ENCODE assay signal across 9 mouse cellular contexts in genomic region chr7:25282731-25283211, GRCm38 (mm10). TPM values are rescaled to one million over a fixed set of nuclear protein-coding genes. Genes with fewer than 3 reads are reported as not detected.
A peak's percentile ranks its signal among the peaks of the same experiment; 100 is the strongest.
DNase-seq lines count a peak whose midpoint lies in the region; ATAC-seq and TF ChIP-seq lines count a peak whose summit lies in the region.
"Had no signal": no experiment of that assay in that cellular context is flagged by ENCODE, and none has a peak within 500 bp of the region (broad histone marks: within the 10 kb centered on the region; RNA-seq: fewer than 3 reads in every experiment).

No protein-coding gene starts in this region.

- TF ChIP-seq POLR2A in bone marrow, adult 2 months (IDR thresholded peaks at IDR 0.05; ENCODE audit: borderline replicate concordance, control insufficient read depth, low read depth, low read length), result no peak

- H3K9ac ChIP-seq in forebrain, embryonic 16.5 days (replicated peaks; ENCODE audit: low read depth, low read length), result peak overlapping the region; percentile 85
- H3K9ac ChIP-seq in intestine, postnatal 0 days (ENCODE audit: low read depth, low read length), result peak overlapping the region; percentile 62
- peak overlapping the region; percentile 85 for H3K9ac ChIP-seq in lung, embryonic 15.5 days

- H3K27ac ChIP-seq in left cerebral cortex, adult 2 months, result peak overlapping the region; percentile 81
- H3K27ac ChIP-seq in bone marrow, adult 2 months (ENCODE audit: control insufficient read depth, insufficient read depth, low read depth, low read length, poor library complexity), result peak overlapping the region; percentile 73
- peak overlapping the region; percentile 97 for H3K27ac ChIP-seq in forebrain, embryonic 16.5 days (ENCODE audit: low read length)
- H3K27ac ChIP-seq in intestine, postnatal 0 days (ENCODE audit: low read depth, low read length), result peak overlapping the region; percentile 93
- peak overlapping the region; percentile 100 for H3K27ac ChIP-seq in lung, embryonic 15.5 days

- H3K36me3 ChIP-seq in forebrain, embryonic 16.5 days (ENCODE audit: control insufficient read depth, insufficient read depth), result peaks cover 25% of the 10 kb centered on the region
- peaks cover 32% of the 10 kb centered on the region for H3K36me3 ChIP-seq in intestine, postnatal 0 days (ENCODE audit: control insufficient read depth, insufficient read depth)
- H3K36me3 ChIP-seq in lung, embryonic 15.5 days, result peaks cover 32% of the 10 kb centered on the region
- H3K36me3 ChIP-seq in splenic B cell, adult 2 months (ENCODE audit: control insufficient read depth, insufficient read depth, low read length, poor library complexity, severe bottlenecking), result peaks cover 5% of the 10 kb centered on the region; the same call in 1 of the 2 replicates

- TF ChIP-seq CTCF in left cerebral cortex, adult 2 months (IDR thresholded peaks at IDR 0.05), result no peak; the same call in 1 of the 2 replicates
- no peak for TF ChIP-seq CTCF in bone marrow, adult 2 months (IDR thresholded peaks at IDR 0.05; ENCODE audit: control insufficient read depth, insufficient read depth, low read length)
- TF ChIP-seq CTCF in intestine, postnatal 0 days (IDR thresholded peaks at IDR 0.05; ENCODE audit: low read depth), result peak; percentile 16; the same call in 1 of the 2 replicates

- H3K27me3 ChIP-seq in forebrain, embryonic 16.5 days (replicated peaks; ENCODE audit: control insufficient read depth, insufficient read depth, low read length), result no peaks in the 10 kb centered on the region
- no peaks in the 10 kb centered on the region for H3K27me3 ChIP-seq in intestine, postnatal 0 days (replicated peaks; ENCODE audit: control insufficient read depth, insufficient read depth, low read length)
- H3K27me3 ChIP-seq in lung, embryonic 15.5 days, result no peaks in the 10 kb centered on the region
- H3K27me3 ChIP-seq in splenic B cell, adult 2 months (ENCODE audit: control insufficient read depth, insufficient read depth, low read length, poor library complexity, severe bottlenecking), result no peaks in the 10 kb centered on the region

- peak; percentile 30 to 34 for DNase-seq in left cerebral cortex, adult 2 months (ENCODE audit: extremely low spot score in 1 of 2, low spot score in 2 of 2)
- DNase-seq in left cerebral cortex, adult 8-10 months (ENCODE audit: low spot score in 2 of 2), result no peak
- DNase-seq in splenic B cell, adult 2 months (ENCODE audit: low read depth, low spot score), result peak; percentile 62
- DNase-seq in layer of hippocampus, adult 8-10 months (ENCODE audit: low spot score in 2 of 2), result no peak

- ATAC-seq in forebrain, embryonic 16.5 days, result no peak
- ATAC-seq in intestine, postnatal 0 days, result no peak
- peak; percentile 4; the same call in 1 of the 2 replicates for ATAC-seq in lung, embryonic 15.5 days (ENCODE audit: borderline replicate concordance, extremely low read depth, low FRiP score, low TSS enrichment)

- H3K4me3 ChIP-seq in left cerebral cortex, adult 2 months, result peak overlapping the region; percentile 81
- peak overlapping the region; percentile 76 for H3K4me3 ChIP-seq in bone marrow, adult 2 months (replicated peaks; ENCODE audit: control insufficient read depth, low read depth, low read length)
- H3K4me3 ChIP-seq in forebrain, embryonic 16.5 days (replicated peaks; ENCODE audit: low read length), result peak overlapping the region; percentile 67
- H3K4me3 ChIP-seq in intestine, postnatal 0 days (ENCODE audit: low read depth, low read length), result peak overlapping the region; percentile 60
- H3K4me3 ChIP-seq in lung, embryonic 15.5 days, result peak overlapping the region; percentile 84

- 1% methylated on average over 34 of the region's 36 CpGs for WGBS in bone marrow, adult 2 months
- WGBS in forebrain, embryonic 16.5 days, result 0% methylated on average over 28 of the region's 36 CpGs
- under 1% methylated on average over 34 of the region's 36 CpGs for WGBS in intestine, postnatal 0 days
- under 1% methylated on average over 33 of the region's 36 CpGs for WGBS in lung, embryonic 15.5 days

- peak overlapping the region; percentile 93 for H3K4me2 ChIP-seq in forebrain, embryonic 16.5 days (ENCODE audit: low read length)
- H3K4me2 ChIP-seq in intestine, postnatal 0 days (replicated peaks; ENCODE audit: low read depth), result peak overlapping the region; percentile 96
- H3K4me2 ChIP-seq in lung, embryonic 15.5 days, result peak overlapping the region; percentile 89

- no peaks in the 10 kb centered on the region for H3K9me3 ChIP-seq in forebrain, embryonic 16.5 days (ENCODE audit: control insufficient read depth, low read length)
- H3K9me3 ChIP-seq in intestine, postnatal 0 days (ENCODE audit: control insufficient read depth), result no peaks in the 10 kb centered on the region
- no peaks in the 10 kb centered on the region for H3K9me3 ChIP-seq in lung, embryonic 15.5 days

- peaks cover 13% of the 10 kb centered on the region for H3K4me1 ChIP-seq in bone marrow, adult 2 months (ENCODE audit: control insufficient read depth, insufficient read depth, low read length)
- peaks cover 50% of the 10 kb centered on the region for H3K4me1 ChIP-seq in forebrain, embryonic 16.5 days (replicated peaks; ENCODE audit: control insufficient read depth, insufficient read depth, low read length)
- peaks cover 25% of the 10 kb centered on the region for H3K4me1 ChIP-seq in intestine, postnatal 0 days (replicated peaks; ENCODE audit: control insufficient read depth, insufficient read depth, low read length)
- peaks cover 50% of the 10 kb centered on the region for H3K4me1 ChIP-seq in lung, embryonic 15.5 days

- intact Hi-C loops in left cerebral cortex, adult 2 months (cut with DNase I), result loop anchor here (1.0 kb wide), 2 partner anchors 15 to 34 kb away; partner anchors contain the start of gene Pafah1b3

RNA-seq across cellular contexts. Expression of gene Pafah1b3, which starts 15.0 kb away (rescaled TPM):
- total RNA-seq in left cerebral cortex, adult 2 months (2021), result 10 to 100 TPM; 27.9 to 34.2 TPM
- total RNA-seq in left cerebral cortex, adult 8-10 months (2022), result 10 to 100 TPM; 29.5 to 38.7 (median 32.2) TPM
- 31.5 and 46.4 TPM in 2 replicates for polyA plus RNA-seq in bone marrow, adult 2 months (2011; ENCODE audit: insufficient read depth, insufficient read length, low replicate concordance, missing spikeins)
- 499 and 556 TPM in 2 replicates for polyA plus RNA-seq in forebrain, embryonic 16.5 days (2015; fragmentation: Nextera tagmentation; extraction: Ambion mirVana)
- 87.6 and 91.9 TPM in 2 replicates for polyA plus RNA-seq in intestine, postnatal 0 days (2015; fragmentation: Nextera tagmentation; extraction: Ambion mirVana)
- 174 and 183 TPM in 2 replicates for polyA plus RNA-seq in lung, embryonic 15.5 days (2015; fragmentation: Nextera tagmentation; extraction: Ambion mirVana)
- total RNA-seq in layer of hippocampus, adult 8-10 months (2022), result 10 to 100 TPM; 25.2 to 28.9 (median 27.9) TPM

RNA-seq across cellular contexts. Expression of gene Cic, which starts 15.3 kb away (rescaled TPM):
- total RNA-seq in left cerebral cortex, adult 2 months (2021), result 100 to 1,000 TPM; 215 to 228 TPM
- total RNA-seq in left cerebral cortex, adult 8-10 months (2022), result 100 to 1,000 TPM; 196 to 238 (median 227) TPM
- 174 and 292 TPM in 2 replicates for polyA plus RNA-seq in bone marrow, adult 2 months (2011; ENCODE audit: insufficient read depth, insufficient read length, low replicate concordance, missing spikeins)
- 42.2 and 48.0 TPM in 2 replicates for polyA plus RNA-seq in forebrain, embryonic 16.5 days (2015; fragmentation: Nextera tagmentation; extraction: Ambion mirVana)
- 17.2 and 21.7 TPM in 2 replicates for polyA plus RNA-seq in intestine, postnatal 0 days (2015; fragmentation: Nextera tagmentation; extraction: Ambion mirVana)
- 29.5 and 30.3 TPM in 2 replicates for polyA plus RNA-seq in lung, embryonic 15.5 days (2015; fragmentation: Nextera tagmentation; extraction: Ambion mirVana)
- 100 to 1,000 TPM; 196 to 252 (median 228) TPM for total RNA-seq in layer of hippocampus, adult 8-10 months (2022)

RNA-seq across cellular contexts. Expression of gene Prr19, which starts 18.4 kb away (rescaled TPM):
- total RNA-seq in left cerebral cortex, adult 2 months (2021), result under 1 TPM in 1 of 2 experiments, not detected in 1; 0.27 TPM
- not detected for total RNA-seq in left cerebral cortex, adult 8-10 months (2022)
- not detected in 2 replicates for polyA plus RNA-seq in bone marrow, adult 2 months (2011; ENCODE audit: insufficient read depth, insufficient read length, low replicate concordance, missing spikeins)
- polyA plus RNA-seq in forebrain, embryonic 16.5 days (2015; fragmentation: Nextera tagmentation; extraction: Ambion mirVana), result 1.4 and 2.2 TPM in 2 replicates
- 0.12 TPM in 1 of 2 replicates, not detected in the other for polyA plus RNA-seq in intestine, postnatal 0 days (2015; fragmentation: Nextera tagmentation; extraction: Ambion mirVana)
- 0.27 and 0.38 TPM in 2 replicates for polyA plus RNA-seq in lung, embryonic 15.5 days (2015; fragmentation: Nextera tagmentation; extraction: Ambion mirVana)
- total RNA-seq in layer of hippocampus, adult 8-10 months (2022), result under 1 TPM in 1 of 4 experiments, not detected in 3; 0.25 TPM
- total RNA-seq: neutrophil, adult 5-6 weeks had no signal

RNA-seq across cellular contexts. Expression of gene Tmem145, which starts 23.1 kb away (rescaled TPM):
- 10 to 100 TPM; 51.8 to 59.3 TPM for total RNA-seq in left cerebral cortex, adult 2 months (2021)
- 10 to 100 TPM; 40.7 to 46.5 (median 42.0) TPM for total RNA-seq in left cerebral cortex, adult 8-10 months (2022)
- polyA plus RNA-seq in bone marrow, adult 2 months (2011; ENCODE audit: insufficient read depth, insufficient read length, low replicate concordance, missing spikeins), result not detected in 2 replicates
- 24.5 and 41.2 TPM in 2 replicates for polyA plus RNA-seq in forebrain, embryonic 16.5 days (2015; fragmentation: Nextera tagmentation; extraction: Ambion mirVana)
- 0.69 and 0.92 TPM in 2 replicates for polyA plus RNA-seq in intestine, postnatal 0 days (2015; fragmentation: Nextera tagmentation; extraction: Ambion mirVana)
- polyA plus RNA-seq in lung, embryonic 15.5 days (2015; fragmentation: Nextera tagmentation; extraction: Ambion mirVana), result 0.22 and 0.25 TPM in 2 replicates
- 10 to 100 TPM; 28.7 to 36.7 (median 33.4) TPM for total RNA-seq in layer of hippocampus, adult 8-10 months (2022)
- total RNA-seq: neutrophil, adult 5-6 weeks had no signal

RNA-seq across cellular contexts. Expression of gene Erf, which starts 32.2 kb away (rescaled TPM):
- total RNA-seq in left cerebral cortex, adult 2 months (2021), result 10 to 100 TPM; 61.5 to 68.2 TPM
- total RNA-seq in left cerebral cortex, adult 8-10 months (2022), result 10 to 100 TPM; 61.3 to 75.7 (median 69.9) TPM
- 6.8 and 14.6 TPM in 2 replicates for polyA plus RNA-seq in bone marrow, adult 2 months (2011; ENCODE audit: insufficient read depth, insufficient read length, low replicate concordance, missing spikeins)
- 4.8 and 5.3 TPM in 2 replicates for polyA plus RNA-seq in forebrain, embryonic 16.5 days (2015; fragmentation: Nextera tagmentation; extraction: Ambion mirVana)
- polyA plus RNA-seq in intestine, postnatal 0 days (2015; fragmentation: Nextera tagmentation; extraction: Ambion mirVana), result 7.8 and 8.4 TPM in 2 replicates
- 18.8 and 20.3 TPM in 2 replicates for polyA plus RNA-seq in lung, embryonic 15.5 days (2015; fragmentation: Nextera tagmentation; extraction: Ambion mirVana)
- total RNA-seq in layer of hippocampus, adult 8-10 months (2022), result 10 to 100 TPM; 39.0 to 61.0 (median 49.4) TPM

Comparison
In these comparisons a context has a peak if more than half of its experiments do, and no peak if none do; other contexts are left out.
1. DNase-seq: peak in left cerebral cortex, adult 2 months (2 of 2) and splenic B cell, adult 2 months (single experiment); none in left cerebral cortex, adult 8-10 months (0 of 2) and layer of hippocampus, adult 8-10 months (0 of 2).
2. Peak in every context shown above with its lines, with median percentiles within 50 percentile points of each other: H3K27ac ChIP-seq, H3K4me3 ChIP-seq, H3K4me2 ChIP-seq and H3K9ac ChIP-seq.